Mouse (Mus musculus) erythroid progenitor cell, adult 5-6 weeks (primary cell): ENCODE results near the gene Aqp9. TPM values are rescaled to one million over a fixed set of nuclear protein-coding genes. Genes with fewer than 3 reads are reported as not detected.
"Not testable (repeated sequence)": the region's sequence is repeated elsewhere in the genome, so short reads cannot be mapped to it uniquely, and the experiment has no call there.

Experiments
- ATAC-seq: replicated peaks from 2 replicates; pipeline ENCODE4 v1.8.0; 2016; ENCODE audit warnings: moderate number of reproducible peaks, mild to moderate bottlenecking, moderate TSS enrichment, inconsistent platforms; ENCODE audit not compliant: poor library complexity, low FRiP score, severe bottlenecking
- total RNA-seq, 2 experiments: library from RNA; stranded (forward) in 1 of 2; stranded (reverse) in 1 of 2; fragments of 150-400 nt in 1 of 2; fragments of 186-747, 209-891 nt in 1 of 2; gene quantifications; 2 replicates each; pipeline versions ENCODE4 v1.2.3 to v1.2.4; 2015 to 2017; ENCODE audit warnings: low replicate concordance in 2 of 2

Aqp9 gene
- total RNA-seq, 2 experiments from 2014 or later, result 28.1 to 50.6 TPM

DNA sequence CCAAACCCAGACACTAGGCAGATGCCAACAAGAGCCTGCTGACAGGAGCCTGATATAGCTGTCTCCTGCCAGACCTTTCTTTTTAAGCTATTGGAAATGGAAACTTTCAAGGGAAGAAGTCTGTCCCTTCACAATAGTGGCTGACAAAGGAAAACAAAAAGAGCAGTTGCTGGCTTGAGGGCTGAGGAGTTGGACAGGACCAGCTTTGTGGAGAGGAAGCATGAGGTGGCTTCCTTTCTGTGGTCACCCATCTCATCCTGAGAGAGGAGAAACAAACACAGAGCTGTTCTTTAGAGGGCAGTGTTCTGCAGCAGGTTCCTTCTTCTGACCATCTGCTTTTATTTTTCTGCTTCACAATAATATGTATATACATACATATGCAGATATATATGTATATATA lies 19.6 kb downstream of the Aqp9 start:
- no peak for ATAC-seq

DNA sequence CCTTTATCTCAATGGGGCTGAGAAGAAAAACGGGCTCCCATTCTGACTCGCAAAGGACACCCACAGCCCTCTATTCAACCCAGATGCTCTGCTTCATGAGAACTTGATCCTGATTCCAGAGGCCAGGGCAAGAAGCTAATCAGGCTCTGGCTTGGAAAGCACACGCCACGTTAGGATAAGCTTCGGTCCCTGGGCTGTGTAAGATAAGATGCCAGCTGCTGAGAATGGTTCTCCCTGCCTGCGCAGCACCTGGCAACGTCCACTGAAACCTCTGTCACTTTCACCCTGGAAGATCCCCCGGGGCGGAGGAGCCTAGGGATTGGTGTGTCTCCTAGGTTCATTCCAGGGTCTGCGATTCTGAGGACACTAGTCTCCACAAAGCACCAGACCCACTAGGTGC lies 22.3 kb downstream of the Aqp9 start:
- ATAC-seq, result peak; percentile 97

DNA sequence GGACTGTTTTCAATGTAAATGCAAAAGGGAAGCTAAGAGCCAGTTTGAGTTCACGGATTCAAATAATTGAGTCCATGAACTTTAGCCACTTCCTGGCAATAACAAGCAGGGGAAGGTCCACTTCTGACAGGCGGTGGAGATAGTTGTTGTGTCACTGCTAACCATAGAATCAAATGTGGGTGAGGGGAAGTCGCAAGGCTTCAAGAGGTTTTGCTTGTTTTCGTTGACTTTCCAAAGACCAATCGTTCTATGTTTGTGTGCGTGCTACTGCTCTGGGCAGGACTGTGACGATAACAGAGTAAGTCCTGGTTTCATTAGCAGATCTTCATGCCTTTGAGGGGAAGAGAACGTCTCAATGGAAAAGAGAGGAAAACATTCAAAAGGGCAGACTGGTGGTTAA lies 28.3 kb downstream of the Aqp9 start:
- ATAC-seq, result no peak

- ATAC-seq, result no peak
Measured at GRCm38 (mm10) chr9:71138936-71139335, 29.5 kb downstream of the Aqp9 start.

DNA sequence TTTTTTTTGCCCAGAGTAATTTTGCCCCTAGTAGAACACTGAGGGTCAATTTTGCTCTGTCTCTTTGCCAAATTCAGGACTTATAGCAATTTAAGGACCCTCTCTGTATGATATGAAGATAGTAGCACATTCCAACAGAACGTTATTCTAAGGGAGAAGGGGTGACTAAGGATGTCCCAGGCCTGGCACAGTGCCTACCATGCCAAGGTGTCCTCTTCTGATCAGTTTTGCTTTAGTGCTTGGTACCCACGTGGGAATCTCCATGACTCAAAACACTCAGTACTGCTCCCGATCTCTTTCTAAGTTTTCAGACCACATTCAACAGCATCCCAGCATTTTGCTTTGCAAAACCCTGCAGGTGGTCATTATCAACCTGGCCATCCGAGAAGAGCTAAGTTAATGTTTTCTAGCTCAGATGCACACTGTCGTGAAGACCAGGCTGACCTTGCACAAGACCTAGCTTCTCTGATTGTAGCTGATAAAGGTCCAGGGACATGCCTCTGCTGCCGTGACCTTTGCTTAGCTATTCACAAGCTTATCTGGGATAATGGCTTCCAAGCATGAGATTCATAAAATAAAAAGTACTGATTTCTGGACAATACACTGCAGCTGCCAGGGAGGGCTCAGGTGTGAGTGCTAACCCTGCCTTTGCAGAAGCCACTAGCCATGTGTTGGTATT lies 31.1 kb downstream of the Aqp9 start:
- ATAC-seq, result peak; percentile 38; the same call in 1 of the 2 replicates

GRCm38 (mm10) chr9:71135073-71135472 lies 33.4 kb downstream of the Aqp9 start:
- ATAC-seq, result no peak

DNA sequence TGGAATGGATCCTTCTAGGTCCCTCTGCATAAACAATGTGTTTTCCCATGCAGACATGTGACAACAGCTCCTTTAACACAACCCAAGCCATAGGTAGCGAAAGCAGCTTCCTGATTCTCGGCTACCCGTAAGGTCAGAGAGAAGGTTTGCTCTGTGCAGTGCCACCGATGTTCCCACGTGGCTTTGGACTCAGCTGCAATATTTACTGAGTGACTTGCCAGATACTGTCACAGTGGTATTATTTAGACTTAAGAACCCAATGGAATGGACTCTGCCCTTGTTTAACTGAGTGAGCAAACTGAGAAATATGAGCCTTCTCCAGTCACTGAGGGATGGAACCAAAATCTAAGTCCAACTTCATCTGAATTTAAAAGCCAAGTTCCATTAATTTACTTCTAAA lies 35.3 kb downstream of the Aqp9 start:
- ATAC-seq, result no peak

DNA sequence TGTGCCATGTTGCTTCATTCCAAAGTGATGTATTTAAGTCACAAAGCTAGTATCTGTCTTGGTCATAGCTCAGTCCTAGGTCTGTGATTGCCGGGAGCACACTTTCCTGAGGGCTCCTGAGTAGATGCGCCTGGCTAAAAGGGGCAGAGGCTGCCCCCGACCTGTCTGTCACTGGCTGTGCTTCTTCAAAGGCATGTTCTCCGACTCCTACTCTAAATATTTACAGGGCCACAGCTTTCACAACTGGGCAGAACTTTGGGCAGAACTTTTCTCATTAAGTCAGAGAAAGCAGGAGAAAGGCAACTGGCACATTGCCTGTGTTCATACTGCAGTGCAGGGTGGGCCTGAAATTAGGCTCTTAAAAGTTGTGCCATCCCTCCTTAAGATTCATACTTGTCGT lies 36.7 kb downstream of the Aqp9 start:
- no peak for ATAC-seq

GRCm38 (mm10) chr9:71128911-71129310 lies 39.6 kb downstream of the Aqp9 start:
- peak; percentile 93 for ATAC-seq

- no peak for ATAC-seq
Measured at GRCm38 (mm10) chr9:71126205-71126604, 42.3 kb downstream of the Aqp9 start.

DNA sequence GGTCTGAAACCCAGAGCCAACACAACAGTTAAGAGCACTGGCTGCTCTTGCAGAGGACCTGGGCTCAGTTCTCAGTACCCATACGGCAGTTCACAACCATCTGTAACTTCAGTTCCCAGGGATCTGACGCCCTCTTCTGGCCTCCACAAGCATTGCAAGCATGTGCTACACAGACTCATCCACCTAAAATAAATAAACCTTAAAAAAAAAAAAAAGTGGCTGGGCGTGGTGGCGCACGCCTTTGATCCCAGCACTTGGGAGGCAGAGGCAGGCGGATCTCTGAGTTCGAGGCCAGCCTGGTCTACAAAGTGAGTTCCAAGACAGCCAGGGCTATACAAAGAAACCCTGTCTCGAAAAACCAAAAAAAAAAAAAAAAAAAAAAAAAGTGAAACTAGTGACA lies 45.4 kb downstream of the Aqp9 start:
- not testable (repeated sequence) for ATAC-seq

DNA sequence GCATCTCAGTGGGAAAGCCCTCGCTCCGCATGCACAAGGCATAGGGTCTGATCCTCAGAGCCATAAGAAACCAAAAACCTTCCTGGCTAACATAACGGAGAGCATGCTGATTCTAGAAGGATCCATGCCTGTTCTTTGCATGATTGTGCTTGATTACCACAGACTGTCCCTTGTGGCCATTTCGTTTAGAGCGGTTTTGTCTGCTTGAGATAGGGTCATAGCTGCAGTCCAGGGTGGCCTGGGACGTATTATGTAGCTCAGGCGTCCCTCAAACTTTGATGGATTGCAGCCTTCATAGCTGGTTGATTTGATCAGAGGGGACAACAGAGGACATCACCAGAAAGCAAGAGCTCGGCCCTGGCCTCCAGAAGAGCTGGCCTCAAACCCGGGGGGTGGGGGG lies 47.6 kb downstream of the Aqp9 start:
- ATAC-seq, result no peak

- no peak for ATAC-seq
Measured at GRCm38 (mm10) chr9:71113166-71113565, 55.3 kb downstream of the Aqp9 start.

- ATAC-seq, result no peak
Measured at GRCm38 (mm10) chr9:71103521-71103920, 65.0 kb downstream of the Aqp9 start.

DNA sequence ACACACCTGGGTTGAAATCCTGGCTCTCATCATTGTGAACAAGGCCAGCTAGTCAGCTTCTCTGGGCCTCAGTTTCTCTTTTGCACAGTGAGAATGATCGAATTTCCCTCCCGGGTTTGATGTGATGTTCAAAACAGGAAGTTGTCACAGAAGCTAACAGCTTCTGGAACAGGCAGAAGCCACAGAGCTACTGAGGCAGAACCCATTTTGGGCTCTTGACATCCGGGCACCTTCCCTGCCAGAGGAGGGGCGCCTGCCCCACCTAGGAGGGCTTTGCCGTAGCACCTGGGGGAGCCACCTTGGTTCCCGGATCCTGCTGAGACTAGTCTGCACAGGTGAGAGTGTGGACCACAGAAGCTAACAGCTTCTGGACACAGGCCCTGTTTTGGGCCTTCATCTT lies 74.4 kb downstream of the Aqp9 start:
- no peak for ATAC-seq

GRCm38 (mm10) chr9:71092038-71092437 lies 76.4 kb downstream of the Aqp9 start:
- ATAC-seq, result peak; percentile 70

- ATAC-seq, result no peak
Measured at GRCm38 (mm10) chr9:71079201-71079600, 89.3 kb downstream of the Aqp9 start.

DNA sequence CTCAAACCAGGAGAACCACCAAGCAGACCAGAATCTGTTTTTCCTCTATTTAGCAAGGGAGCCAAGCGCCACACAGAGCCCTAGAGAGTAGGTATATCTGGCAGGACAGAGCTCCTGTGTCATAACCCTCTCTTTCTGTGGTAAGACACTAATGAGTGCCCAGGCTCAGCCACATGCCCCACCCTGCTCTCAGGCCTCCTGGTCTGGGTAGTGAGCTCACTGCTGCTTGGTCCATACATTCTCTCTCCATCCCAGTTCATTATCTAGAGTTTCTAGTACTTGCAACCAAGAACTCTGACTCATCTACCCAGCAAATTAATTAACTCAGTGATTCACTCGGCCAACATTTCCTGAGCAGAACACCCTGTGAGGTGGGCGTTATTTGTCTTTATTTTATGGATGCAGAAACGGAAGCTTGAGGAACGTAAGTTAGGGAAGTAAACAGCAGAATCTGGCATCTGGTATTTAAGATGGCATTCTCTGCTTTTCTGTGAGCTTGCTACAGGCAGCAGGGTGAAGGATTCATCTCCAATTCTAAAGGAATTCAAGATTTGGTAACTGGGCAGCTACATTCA lies 91.1 kb downstream of the Aqp9 start:
- ATAC-seq, result 0 out of 2 replicates have a peak, but pooled peaks have one; percentile 14

DNA sequence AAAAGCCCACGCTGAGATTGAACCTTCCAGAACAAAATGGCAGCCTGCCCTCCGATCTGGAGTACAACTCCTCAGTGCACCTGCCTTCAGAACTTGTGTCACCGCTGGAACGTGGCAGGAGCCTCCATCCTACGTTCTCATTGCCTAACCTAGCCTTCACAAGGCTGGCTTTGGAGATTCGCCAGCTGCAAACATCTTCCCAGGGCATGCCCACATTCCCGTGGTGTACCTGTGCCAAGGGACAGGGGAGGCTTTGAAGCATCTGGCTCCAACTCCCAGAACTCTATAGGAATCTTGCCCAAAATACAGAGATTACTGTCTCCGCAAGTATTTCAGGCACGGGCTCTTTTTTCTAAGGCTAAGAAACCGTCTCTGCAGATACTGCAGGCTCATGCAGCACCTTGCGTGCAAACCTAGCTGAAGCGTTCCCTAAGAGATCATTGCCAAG lies 92.3 kb downstream of the Aqp9 start:
- ATAC-seq, result no peak

DNA sequence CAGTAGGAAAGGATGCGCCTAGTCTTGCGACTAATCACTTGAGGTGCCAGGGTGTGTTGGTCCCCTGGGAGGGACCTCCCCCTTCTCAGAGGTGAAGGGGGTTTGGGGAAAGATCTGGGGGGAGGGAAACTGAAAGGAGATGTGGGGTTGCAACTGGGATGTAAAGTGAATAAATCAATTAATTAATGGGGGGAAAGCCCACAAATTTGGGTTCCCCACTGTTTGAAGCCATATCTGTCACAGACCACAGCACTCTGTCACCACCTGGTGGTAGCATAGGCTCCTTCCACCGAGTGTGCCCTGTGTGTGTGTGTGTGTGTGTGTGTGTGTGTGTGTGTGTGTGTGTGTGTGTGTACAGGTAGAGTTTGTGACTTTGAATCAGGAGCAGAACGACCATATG lies 94.7 kb downstream of the Aqp9 start:
- ATAC-seq, result no peak

- no peak for ATAC-seq
Measured at GRCm38 (mm10) chr9:71073076-71073475, 95.4 kb downstream of the Aqp9 start.

DNA sequence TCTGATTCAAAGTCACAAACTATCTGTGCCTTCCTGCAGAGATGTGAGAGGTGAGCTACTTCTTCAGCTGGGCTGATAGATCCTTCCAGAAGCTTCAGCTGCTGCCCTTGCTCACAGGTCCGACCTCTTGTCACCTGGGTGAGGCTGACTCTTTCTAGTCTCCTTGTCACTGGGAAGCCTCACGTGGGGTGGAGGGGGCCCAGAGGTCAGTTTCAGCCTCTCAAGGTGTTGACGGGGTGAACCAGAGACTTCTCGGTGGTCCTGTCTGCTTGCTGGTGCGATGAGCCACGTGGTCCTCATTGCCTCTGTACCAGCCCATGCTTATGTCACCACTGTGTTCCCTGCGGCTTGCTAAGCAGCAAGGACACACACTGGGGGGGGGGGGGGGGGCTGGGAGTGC lies 96.0 kb downstream of the Aqp9 start:
- no peak for ATAC-seq
